Mouse (Mus musculus) megakaryocyte progenitor cell, adult 5-6 weeks (primary cell): ENCODE results near the gene Aff3. TPM values are rescaled to one million over a fixed set of nuclear protein-coding genes. Genes with fewer than 3 reads are reported as not detected.

Experiments
- ATAC-seq: replicated peaks from 2 replicates; pipeline ENCODE4 v1.8.0; 2016; ENCODE audit warnings: mild to moderate bottlenecking, moderate TSS enrichment, inconsistent platforms; ENCODE audit not compliant: poor library complexity
- total RNA-seq, 2 experiments: library from RNA; stranded (forward) in 1 of 2; stranded (reverse) in 1 of 2; fragments of 157-497, 149-512 nt in 1 of 2; fragments of 200-1000 nt in 1 of 2; gene quantifications; 2 replicates each; pipeline versions ENCODE4 v1.2.3 to v1.2.4; 2015 to 2017

Aff3 gene
- total RNA-seq, 2 experiments from 2014 or later: 11.8 to 26.9 TPM

- ATAC-seq: peak; percentile 57
Observed at GRCm38 (mm10) chr1:38242559-38242958, 422.2 kb downstream of the Aff3 start.

DNA sequence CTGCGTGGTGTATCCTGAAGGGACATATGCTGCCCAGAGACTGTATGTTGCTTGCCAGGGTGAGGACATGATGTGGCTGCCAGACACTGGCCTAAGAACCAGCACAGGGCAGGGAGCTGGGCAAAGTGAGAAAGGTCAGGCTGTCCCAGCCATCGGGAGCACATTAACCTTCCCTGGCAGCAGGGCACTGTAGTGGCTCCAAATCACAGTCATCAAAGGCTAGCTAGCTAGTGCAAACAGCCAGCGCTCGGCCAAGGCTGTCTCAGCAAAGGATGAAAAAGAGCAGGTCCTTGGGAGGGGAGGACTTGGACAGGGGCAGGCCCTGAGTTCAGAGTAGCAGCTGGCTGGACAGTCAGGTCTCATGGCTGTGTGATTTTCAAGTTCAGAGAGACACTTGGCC lies 423.0 kb downstream of the Aff3 start:
- ATAC-seq: no peak

DNA sequence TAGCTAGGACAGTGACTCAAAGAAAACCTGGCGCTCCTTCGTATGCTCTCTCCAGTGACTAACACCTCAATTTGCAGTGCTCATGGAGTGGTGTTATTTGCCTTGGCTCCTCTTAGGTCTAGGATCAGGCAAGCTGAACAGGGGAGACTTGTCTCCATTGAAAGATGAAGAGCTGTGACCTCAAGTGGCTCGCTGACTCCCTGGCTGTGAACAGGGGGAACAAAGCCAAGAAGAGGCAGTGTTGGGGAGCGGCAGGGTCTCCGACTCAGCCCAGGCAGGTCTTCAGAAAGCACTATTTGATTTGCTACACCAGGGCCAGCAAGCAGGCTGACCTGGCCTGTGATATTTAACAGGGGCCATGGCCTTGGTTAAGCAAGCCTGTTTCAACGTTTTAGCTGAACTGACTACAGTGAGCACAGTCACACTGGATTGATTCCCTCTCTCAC lies 423.5 kb downstream of the Aff3 start:
- ATAC-seq: no peak

GRCm38 (mm10) chr1:38240438-38241220 lies 424.1 kb downstream of the Aff3 start:
- no peak for ATAC-seq

- no peak for ATAC-seq
Observed at GRCm38 (mm10) chr1:38239516-38239915, 425.2 kb downstream of the Aff3 start.

- ATAC-seq: no peak
Observed at GRCm38 (mm10) chr1:38237831-38238230, 426.9 kb downstream of the Aff3 start.

DNA sequence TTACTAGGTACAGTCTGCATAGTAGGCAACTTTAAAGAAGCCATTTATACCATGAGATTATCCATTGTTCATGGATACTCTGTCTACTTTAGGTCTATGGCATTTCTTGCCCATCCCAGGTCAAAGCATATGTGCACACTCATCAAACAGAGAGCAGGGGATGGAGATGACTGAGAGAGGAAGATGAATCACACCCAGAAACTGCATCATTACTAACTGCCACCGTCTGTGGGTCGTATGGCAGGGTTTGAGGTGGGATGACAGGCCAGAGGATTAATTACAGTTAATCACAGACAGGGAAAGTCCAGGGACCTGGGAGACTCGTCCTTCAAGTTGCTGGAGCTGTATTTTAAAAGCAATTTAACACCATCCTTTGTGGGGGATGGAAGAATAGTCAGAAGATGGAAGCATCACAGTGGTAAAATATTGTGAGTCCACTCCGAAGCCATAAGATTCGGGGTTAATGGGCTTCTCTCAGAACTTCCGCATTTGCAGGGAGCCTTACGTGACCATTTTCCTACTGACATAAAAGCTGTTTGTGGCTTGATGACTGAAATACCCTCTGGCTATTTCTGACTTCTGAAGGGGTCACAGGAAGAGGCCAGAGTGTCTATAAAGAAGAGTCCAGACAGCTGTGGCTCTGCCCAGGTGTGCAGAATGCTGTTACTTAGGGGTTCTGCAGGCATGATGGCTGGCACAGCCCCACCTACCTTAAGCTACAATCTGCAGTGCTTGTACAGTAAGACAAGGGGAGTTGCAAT lies 427.5 kb downstream of the Aff3 start:
- no peak for ATAC-seq

GRCm38 (mm10) chr1:38233121-38233520 lies 431.6 kb downstream of the Aff3 start:
- peak; percentile 68 for ATAC-seq

DNA sequence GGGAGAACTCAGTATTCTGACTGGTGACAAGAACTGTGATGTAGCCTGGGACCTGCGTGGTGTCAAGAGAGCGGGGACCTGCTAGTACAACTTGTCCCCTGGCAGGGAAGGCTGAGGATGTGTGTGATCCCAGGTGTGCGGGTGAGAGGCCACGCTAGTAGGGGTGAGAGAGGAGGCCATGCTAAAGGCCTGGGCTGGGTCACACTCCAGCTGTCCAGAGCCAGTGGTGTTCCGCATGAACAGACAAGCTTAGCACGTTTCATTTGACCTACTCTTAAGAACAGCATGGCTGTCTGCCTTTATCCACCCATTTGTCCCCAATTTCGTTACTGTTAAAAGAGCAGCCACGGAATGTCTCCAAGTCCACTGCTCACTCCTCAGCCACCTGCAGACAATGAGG lies 434.7 kb downstream of the Aff3 start:
- no peak for ATAC-seq

DNA sequence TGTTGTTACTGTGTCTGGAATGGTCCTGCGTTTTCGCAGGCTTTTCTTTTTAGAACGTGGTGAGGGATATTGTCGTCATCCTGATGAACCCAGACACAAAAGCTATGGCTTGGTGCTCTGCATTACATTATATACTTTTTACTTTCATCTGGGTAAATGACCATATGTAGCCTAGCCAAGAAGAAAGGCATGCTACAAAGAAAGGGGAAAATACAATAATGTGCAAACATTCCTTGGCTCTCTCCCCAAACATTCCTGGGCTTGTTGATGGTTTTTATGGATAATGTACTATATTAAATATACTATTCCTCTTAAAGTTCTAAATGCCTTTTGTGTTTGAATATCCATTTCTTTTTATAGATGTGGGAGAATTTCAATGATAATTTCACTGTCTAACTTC lies 435.9 kb downstream of the Aff3 start:
- ATAC-seq: no peak

DNA sequence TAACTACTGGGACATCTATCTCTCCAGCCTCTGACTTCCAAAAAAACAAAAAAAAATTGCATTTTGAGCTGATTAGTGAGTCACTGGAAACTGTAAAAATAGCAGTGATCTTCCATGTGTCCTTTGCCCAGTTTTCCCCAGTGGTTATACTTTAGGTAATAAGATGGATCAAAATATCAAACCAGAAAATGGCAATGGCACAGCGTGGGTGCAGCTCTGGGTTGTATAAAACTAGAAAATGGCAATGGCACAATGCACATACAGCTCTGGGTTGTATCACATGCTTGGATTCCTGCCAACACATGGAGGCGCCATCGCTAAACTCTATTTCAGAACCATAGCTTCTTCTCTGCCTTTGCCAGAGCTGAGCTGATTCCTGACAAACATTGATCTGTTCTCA lies 439.6 kb downstream of the Aff3 start:
- ATAC-seq: no peak

DNA sequence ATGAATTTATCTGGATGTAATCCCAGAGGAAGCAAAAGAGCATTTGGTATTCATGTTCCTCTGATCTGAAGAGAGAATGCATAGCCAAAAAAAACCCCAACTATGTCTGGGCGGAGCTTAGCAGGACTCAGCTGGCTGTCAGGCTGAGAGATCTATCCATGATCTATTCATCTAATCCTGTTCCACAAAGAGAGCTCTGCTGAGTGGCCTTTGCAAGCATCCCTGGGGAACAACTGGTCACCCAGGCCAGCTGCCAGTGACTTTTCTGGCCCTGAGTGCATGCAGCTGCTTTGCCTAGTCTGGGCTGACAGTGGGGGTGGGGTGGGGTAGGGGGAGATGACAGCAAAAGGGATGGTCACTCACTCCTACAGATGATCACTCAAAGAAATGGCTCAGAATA lies 442.6 kb downstream of the Aff3 start:
- ATAC-seq: no peak

- ATAC-seq: no peak
Observed at GRCm38 (mm10) chr1:38221431-38221830, 443.3 kb downstream of the Aff3 start.

GRCm38 (mm10) chr1:38217912-38218795 lies 446.6 kb downstream of the Aff3 start:
- no peak for ATAC-seq

- no peak for ATAC-seq
Observed at GRCm38 (mm10) chr1:38217098-38217497, 447.7 kb downstream of the Aff3 start.

DNA sequence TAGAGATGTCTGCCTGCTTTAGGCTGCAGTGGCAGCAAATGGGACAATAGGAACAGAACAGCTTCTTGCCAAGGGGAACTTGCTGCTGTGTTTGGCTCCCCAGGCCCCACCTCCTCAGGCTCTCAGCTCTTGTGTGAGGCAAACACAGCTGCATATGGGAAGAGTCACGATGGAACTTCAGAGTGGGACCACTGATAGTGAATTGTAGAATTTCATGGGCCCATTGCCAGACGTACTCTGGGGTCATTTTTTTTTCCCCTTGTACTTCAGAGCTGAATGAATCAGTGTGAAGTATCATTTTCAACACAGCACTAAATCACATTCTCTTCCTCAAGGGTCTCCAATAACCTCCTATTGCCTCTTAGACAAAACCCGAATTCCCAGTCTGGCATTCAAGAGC lies 451.4 kb downstream of the Aff3 start:
- no peak for ATAC-seq

- ATAC-seq: no peak
Observed at GRCm38 (mm10) chr1:38212386-38212785, 452.4 kb downstream of the Aff3 start.

DNA sequence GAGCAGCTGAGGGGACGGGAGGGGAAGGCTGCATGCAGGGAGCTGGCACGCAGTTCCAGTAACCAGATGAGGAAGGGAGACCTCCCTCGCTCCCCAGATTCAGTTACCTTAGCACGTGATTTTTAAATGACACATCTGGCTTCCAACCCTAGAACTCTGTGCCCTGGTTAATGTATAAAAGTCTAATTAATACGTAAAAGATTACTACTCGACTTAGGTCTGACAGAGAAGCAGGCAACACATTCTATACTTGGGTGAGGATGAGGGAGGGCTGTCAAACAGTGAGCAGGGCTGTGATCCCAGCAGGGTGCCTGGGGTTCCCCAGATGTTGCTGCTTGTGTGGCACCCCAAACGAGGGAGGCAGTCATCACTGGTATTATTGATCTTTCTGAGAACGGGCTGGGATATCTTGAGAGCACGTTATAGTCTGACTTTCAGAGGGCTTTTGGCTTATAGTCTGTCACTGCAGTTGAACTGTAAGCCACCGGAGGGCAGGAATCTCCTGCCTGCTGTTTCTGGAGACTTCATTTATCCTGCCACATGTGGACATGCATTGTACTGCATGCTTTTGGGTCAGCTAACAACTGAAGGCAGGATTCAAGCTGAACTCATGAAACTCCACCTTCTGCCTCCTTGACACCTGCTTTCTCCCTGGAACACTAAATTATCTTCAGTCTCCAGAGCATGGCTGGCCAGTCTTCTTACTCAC lies 462.1 kb downstream of the Aff3 start:
- ATAC-seq: peak; percentile 79

DNA sequence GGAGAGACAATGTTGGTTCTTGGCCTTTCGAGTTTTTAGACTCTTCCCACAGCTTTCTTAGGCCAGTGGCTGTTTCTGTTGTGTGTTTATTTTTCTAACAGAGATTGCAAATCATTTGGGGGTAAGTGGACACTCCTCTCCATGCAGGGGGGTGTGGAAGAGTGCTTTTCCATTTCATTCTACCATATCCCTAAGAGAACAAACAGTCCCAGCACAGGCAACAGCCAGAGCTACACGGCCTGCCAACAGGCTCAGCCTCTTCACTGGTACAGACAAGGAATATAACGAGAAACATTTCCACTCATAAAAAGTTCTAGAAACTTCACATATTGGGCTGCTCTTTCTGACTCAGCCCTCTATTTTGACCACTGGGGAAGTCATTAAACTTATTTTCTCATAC lies 463.0 kb downstream of the Aff3 start:
- ATAC-seq: no peak
